8 mouse cellular contexts compared by ENCODE assay signal in genomic region chr2:119872371-119873104, GRCm38 (mm10). TPM values are rescaled to one million over a fixed set of nuclear protein-coding genes. Genes with fewer than 3 reads are reported as not detected.
A peak's percentile ranks its signal among the peaks of the same experiment; 100 is the strongest.
DNase-seq lines count a peak whose midpoint lies in the region; ATAC-seq and TF ChIP-seq lines count a peak whose summit lies in the region.

No protein-coding gene starts in this region.

- in situ Hi-C loops in Patski (cut with MboI; ENCODE audit: low pct_unique_long_range_greater_than_20kb) = no loop called here

- H3K9ac ChIP-seq in hindbrain, embryonic 12.5 days = peak overlapping the region; percentile 65

- no peaks in the 10 kb centered on the region for H3K36me3 ChIP-seq in hindbrain, embryonic 12.5 days

- no peaks in the 10 kb centered on the region for H3K9me3 ChIP-seq in hindbrain, embryonic 12.5 days (replicated peaks)

- CTCF ChIA-PET in Patski (lab: Charles Lee) = no interaction called here

- peak overlapping the region; percentile 70 for H3K4me2 ChIP-seq in hindbrain, embryonic 12.5 days (replicated peaks)

- no peaks in the 10 kb centered on the region for H3K4me1 ChIP-seq in hindbrain, embryonic 12.5 days

- under 1% methylated on average over 73 of the region's 73 CpGs for whole genome bisulfite sequencing in hindbrain, embryonic 12.5 days

- no peak for TF ChIP-seq CTCF in Patski (IDR thresholded peaks at IDR 0.05)

- peak overlapping the region; percentile 72 for H3K27ac ChIP-seq in hindbrain, embryonic 12.5 days

- peak; percentile 6 for DNase-seq in Patski (ENCODE audit: low read depth, low spot score)
- DNase-seq in cerebellum, postnatal 14 days = peak; percentile 93 to 95
- peak; percentile 60 to 63 for DNase-seq in frontal cortex, postnatal 14 days (ENCODE audit: low spot score in 2 of 2)
- peak; percentile 78 to 80 for DNase-seq in layer of hippocampus, postnatal 36 days
- peak; percentile 55 for DNase-seq in lung, postnatal 14 days
- peak; percentile 39 for DNase-seq in retina, adult 2 months (ENCODE audit: low read depth, low spot score)
- DNase-seq in thymus, postnatal 14 days = peak; percentile 77

- POLR2A ChIA-PET in Patski (lab: Charles Lee) = no interaction called here

- ATAC-seq in Patski = no peak
- peak; percentile 90 for ATAC-seq in hindbrain, embryonic 12.5 days (ENCODE audit: low FRiP score)

- peak overlapping the region; percentile 52 for H3K4me3 ChIP-seq in hindbrain, embryonic 12.5 days

- H3K27me3 ChIP-seq in Patski = peaks cover 32% of the 10 kb centered on the region
- peaks cover 5% of the 10 kb centered on the region; the same call in 1 of the 2 replicates for H3K27me3 ChIP-seq in hindbrain, embryonic 12.5 days

RNA-seq across cellular contexts. Expression of gene Mga, which starts 24.5 kb away (rescaled TPM):
- 17.8 TPM for polyA plus RNA-seq in Patski (2021)
- 40.1 and 42.4 TPM in 2 replicates for polyA plus RNA-seq in hindbrain, embryonic 12.5 days (2016; fragmentation: Nextera tagmentation; extraction: Ambion mirVana)
- total RNA-seq in layer of hippocampus, postnatal 36 days (2021) = 10 to 100 TPM; 65.6 to 80.5 TPM

Comparison
In these comparisons a context has a peak if more than half of its experiments do, and no peak if none do; other contexts are left out.
1. DNase-seq: peak in every context shown above with its lines; median percentile 94 in cerebellum, postnatal 14 days; 79 in layer of hippocampus, postnatal 36 days; 77 in thymus, postnatal 14 days; 62 in frontal cortex, postnatal 14 days; 55 in lung, postnatal 14 days; 39 in retina, adult 2 months; 6 in Patski.